Mouse (Mus musculus) CH12.LX (cell line): Measurements from ENCODE around the gene Hist1h3c. TPM values are rescaled to one million over a fixed set of nuclear protein-coding genes. Genes with fewer than 3 reads are reported as not detected.

Experiments
- DNase-seq: peaks from one replicate; pipeline ENCODE4 v3.0.0-alpha.2; 2013; ENCODE audit errors: extremely low read depth
- H3K27ac ChIP-seq: 2 replicates; pipeline ENCODE4 v1.5.1; 2012; ENCODE audit warnings: low read depth, mild to moderate bottlenecking, control low read depth, moderate library complexity; ENCODE audit not compliant: insufficient read depth
- H3K27me3 ChIP-seq: replicated peaks from 2 replicates; pipeline ENCODE3; 2012; ENCODE audit warnings: inconsistent platforms
- H3K36me3 ChIP-seq, 2 experiments: replicated peaks in 1 of 2; 2 replicates each; pipeline versions ENCODE3 to v1.6.1; 2012; ENCODE audit warnings: inconsistent platforms in 1 of 2, low read length in 1 of 2, mild to moderate bottlenecking in 1 of 2, mixed read lengths in 1 of 2, moderate library complexity in 1 of 2; ENCODE audit not compliant: control insufficient read depth in 1 of 2, insufficient read depth in 1 of 2
- H3K4me1 ChIP-seq, 2 experiments: 2 replicates each; pipeline ENCODE4 v1.6.1; 2012; ENCODE audit warnings: inconsistent platforms in 1 of 2, moderate library complexity in 1 of 2; ENCODE audit not compliant: insufficient read depth in 2 of 2, control insufficient read depth in 1 of 2
- H3K4me2 ChIP-seq: 2 replicates; pipeline ENCODE4 v1.6.1; 2012; ENCODE audit warnings: low read depth, mild to moderate bottlenecking, control low read depth; ENCODE audit not compliant: poor library complexity, insufficient read depth, severe bottlenecking
- H3K4me3 ChIP-seq, 3 experiments: fragments of 150-350 bp in 1 of 3; sonication (generic) in 1 of 3; replicated peaks in 1 of 3; 2 replicates each; pipeline versions ENCODE3 to v1.5.1; 2011 to 2012; ENCODE audit warnings: low read depth in 2 of 3, low read length in 2 of 3, mild to moderate bottlenecking in 2 of 3, moderate library complexity in 2 of 3, control low read depth in 1 of 3, improper control_type of control experiment in 1 of 3, inconsistent platforms in 1 of 3, mixed read lengths in 1 of 3; ENCODE audit not compliant: poor library complexity in 1 of 3
- H3K79me2 ChIP-seq: replicated peaks from 2 replicates; pipeline ENCODE4 v1.6.1; 2012; ENCODE audit warnings: mild to moderate bottlenecking, moderate library complexity; ENCODE audit not compliant: control insufficient read depth, poor library complexity, insufficient read depth, severe bottlenecking; ENCODE audit errors: extremely low read depth
- H3K9ac ChIP-seq: 2 replicates; pipeline ENCODE4 v1.6.1; 2012; ENCODE audit warnings: low read depth, mild to moderate bottlenecking, control low read depth, moderate library complexity; ENCODE audit not compliant: insufficient read depth
- H3K9me3 ChIP-seq: replicated peaks from 2 replicates; pipeline ENCODE3; 2012; ENCODE audit warnings: low read length, inconsistent platforms, mixed read lengths
- BHLHE40 ChIP-seq: IDR thresholded peaks from 2 replicates; pipeline ENCODE4 v1.6.1; 2011; ENCODE audit warnings: mild to moderate bottlenecking, low read depth, low read length, improper control_type of control experiment
- CHD1 ChIP-seq: IDR thresholded peaks from 2 replicates; pipeline ENCODE4 v1.6.1; 2012; ENCODE audit warnings: low read depth, low read length, improper control_type of control experiment, inconsistent platforms
- CHD2 ChIP-seq: IDR thresholded peaks from 2 replicates; pipeline ENCODE4 v1.6.1; 2011; ENCODE audit warnings: low read length, improper control_type of control experiment
- CTCF ChIP-seq, 2 experiments: IDR thresholded peaks in 1 of 2; conservative IDR thresholded peaks in 1 of 2; 2 replicates each; pipeline ENCODE4 v1.5.1; 2011 to 2012; ENCODE audit warnings: low read depth in 2 of 2, low read length in 2 of 2, improper control_type of control experiment in 1 of 2, inconsistent platforms in 1 of 2, mild to moderate bottlenecking in 1 of 2, moderate library complexity in 1 of 2
- E2F4 ChIP-seq: IDR thresholded peaks from 2 replicates; pipeline ENCODE4 v1.6.1; 2011; ENCODE audit warnings: low read depth, low read length, improper control_type of control experiment; ENCODE audit not compliant: insufficient replicate concordance
- ELF1 ChIP-seq: IDR thresholded peaks from 2 replicates; pipeline ENCODE4 v1.6.1; 2014; ENCODE audit warnings: low read depth, mild to moderate bottlenecking, inconsistent platforms, low read length, improper control_type of control experiment
- EP300 ChIP-seq: IDR thresholded peaks from 2 replicates; pipeline ENCODE4 v1.6.1; 2011; ENCODE audit warnings: low read length, improper control_type of control experiment
- ETS1 ChIP-seq: conservative IDR thresholded peaks from 2 replicates; pipeline ENCODE4 v1.6.1; 2012; ENCODE audit warnings: low read depth, mild to moderate bottlenecking, inconsistent platforms, low read length, improper control_type of control experiment, moderate library complexity
- GABPA ChIP-seq: IDR thresholded peaks from 2 replicates; pipeline ENCODE4 v1.6.1; 2012; ENCODE audit warnings: low read depth, low read length, improper control_type of control experiment, inconsistent platforms; ENCODE audit not compliant: insufficient replicate concordance
- HCFC1 ChIP-seq: IDR thresholded peaks from 2 replicates; pipeline ENCODE4 v1.6.1; 2012; ENCODE audit warnings: low read depth, mild to moderate bottlenecking, inconsistent platforms, low read length, improper control_type of control experiment
- IRF4 ChIP-seq: IDR thresholded peaks from 2 replicates; pipeline ENCODE4 v1.6.1; 2014; ENCODE audit warnings: low read depth, mild to moderate bottlenecking, inconsistent platforms, low read length, improper control_type of control experiment
- JUN ChIP-seq: IDR thresholded peaks from 2 replicates; pipeline ENCODE4 v1.6.1; 2011; ENCODE audit warnings: low read depth, mild to moderate bottlenecking, low read length, improper control_type of control experiment, moderate library complexity; ENCODE audit not compliant: insufficient read depth
- JUND ChIP-seq: conservative IDR thresholded peaks from 2 replicates; pipeline ENCODE4 v1.6.1; 2011; ENCODE audit warnings: low read depth, low read length, improper control_type of control experiment
- KAT2A ChIP-seq: IDR thresholded peaks from 2 replicates; pipeline ENCODE4 v1.6.1; 2012; ENCODE audit warnings: low read length, improper control_type of control experiment, inconsistent platforms; ENCODE audit not compliant: insufficient replicate concordance
- MAFK ChIP-seq: IDR thresholded peaks from 2 replicates; pipeline ENCODE4 v1.6.1; 2011; ENCODE audit warnings: low read length, improper control_type of control experiment; ENCODE audit not compliant: insufficient replicate concordance
- MAX ChIP-seq: IDR thresholded peaks from 2 replicates; pipeline ENCODE4 v1.6.1; 2011; ENCODE audit warnings: low read length, improper control_type of control experiment
- MAZ ChIP-seq: IDR thresholded peaks from 2 replicates; pipeline ENCODE4 v1.6.1; 2012; ENCODE audit warnings: low read depth, mild to moderate bottlenecking, inconsistent platforms, low read length, improper control_type of control experiment, moderate library complexity
- MEF2A ChIP-seq: IDR thresholded peaks from 2 replicates; pipeline ENCODE4 v1.6.1; 2014; ENCODE audit warnings: low read depth, mild to moderate bottlenecking, inconsistent platforms, low read length, improper control_type of control experiment, borderline replicate concordance
- MXI1 ChIP-seq: IDR thresholded peaks from 2 replicates; pipeline ENCODE4 v1.6.1; 2011; ENCODE audit warnings: mild to moderate bottlenecking, low read depth, low read length, improper control_type of control experiment
- MYC ChIP-seq: IDR thresholded peaks from 2 replicates; pipeline ENCODE4 v1.6.1; 2011; ENCODE audit warnings: low read depth, mild to moderate bottlenecking, improper control_type of control experiment, low read length
- NELFE ChIP-seq: IDR thresholded peaks from 2 replicates; pipeline ENCODE4 v1.6.1; 2011; ENCODE audit warnings: low read depth, low read length, improper control_type of control experiment
- NRF1 ChIP-seq: IDR thresholded peaks from 2 replicates; pipeline ENCODE4 v1.6.1; 2014; ENCODE audit warnings: low read depth, mild to moderate bottlenecking, inconsistent platforms, low read length, improper control_type of control experiment, moderate library complexity
- PAX5 ChIP-seq: IDR thresholded peaks from 2 replicates; pipeline ENCODE4 v1.6.1; 2012; ENCODE audit warnings: low read length, inconsistent platforms, mixed read lengths
- POLR2A ChIP-seq: IDR thresholded peaks from 2 replicates; pipeline ENCODE4 v1.6.1; 2011; ENCODE audit warnings: low read depth, mild to moderate bottlenecking, improper control_type of control experiment, low read length
- POLR2AphosphoS2 ChIP-seq: IDR thresholded peaks from 2 replicates; pipeline ENCODE4 v1.6.1; 2011; ENCODE audit warnings: low read depth, low read length, improper control_type of control experiment
- RAD21 ChIP-seq: IDR thresholded peaks from 2 replicates; pipeline ENCODE4 v1.6.1; 2011; ENCODE audit warnings: low read depth, mild to moderate bottlenecking, low read length, improper control_type of control experiment, moderate library complexity
- RCOR1 ChIP-seq: conservative IDR thresholded peaks from 2 replicates; pipeline ENCODE4 v1.6.1; 2012; ENCODE audit warnings: low read depth, mild to moderate bottlenecking, inconsistent platforms, low read length, improper control_type of control experiment
- SIN3A ChIP-seq: IDR thresholded peaks from 2 replicates; pipeline ENCODE4 v1.6.1; 2012; ENCODE audit warnings: low read length, improper control_type of control experiment, inconsistent platforms
- SMC3 ChIP-seq: IDR thresholded peaks from 2 replicates; pipeline ENCODE4 v1.6.1; 2011; ENCODE audit warnings: low read depth, low read length, improper control_type of control experiment
- TBP ChIP-seq: conservative IDR thresholded peaks from 2 replicates; pipeline ENCODE4 v1.6.1; 2011; ENCODE audit warnings: low read depth, low read length, improper control_type of control experiment
- TCF12 ChIP-seq: IDR thresholded peaks from 2 replicates; pipeline ENCODE4 v1.6.1; 2014; ENCODE audit warnings: low read depth, mild to moderate bottlenecking, inconsistent platforms, low read length, improper control_type of control experiment
- UBTF ChIP-seq: IDR thresholded peaks from 2 replicates; pipeline ENCODE4 v1.6.1; 2012; ENCODE audit warnings: low read depth, mild to moderate bottlenecking, inconsistent platforms, low read length, improper control_type of control experiment, moderate library complexity
- USF1 ChIP-seq: IDR thresholded peaks from 2 replicates; pipeline ENCODE4 v1.6.1; 2014; ENCODE audit warnings: low read depth, mild to moderate bottlenecking, inconsistent platforms, low read length, improper control_type of control experiment
- USF2 ChIP-seq: conservative IDR thresholded peaks from 2 replicates; pipeline ENCODE4 v1.6.1; 2011; ENCODE audit warnings: low read depth, low read length, improper control_type of control experiment
- ZC3H11A ChIP-seq: IDR thresholded peaks from 2 replicates; pipeline ENCODE4 v1.6.1; 2012; ENCODE audit warnings: low read depth, mild to moderate bottlenecking, inconsistent platforms, low read length, improper control_type of control experiment
- ZKSCAN1 ChIP-seq: IDR thresholded peaks from 2 replicates; pipeline ENCODE4 v1.6.1; 2012; ENCODE audit warnings: low read depth, inconsistent platforms, low read length, improper control_type of control experiment, borderline replicate concordance
- ZMIZ1 ChIP-seq: IDR thresholded peaks from 2 replicates; pipeline ENCODE4 v1.6.1; 2012; ENCODE audit warnings: low read depth, mild to moderate bottlenecking, inconsistent platforms, low read length, improper control_type of control experiment
- ZNF384 ChIP-seq: IDR thresholded peaks from 2 replicates; pipeline ENCODE4 v1.6.1; 2012; ENCODE audit warnings: low read depth, low read length, improper control_type of control experiment, inconsistent platforms
- dilution Hi-C: fragments of 300-500 bp; cut with MboI; formaldehyde crosslinking; loops from 2 replicates; pipeline ENCODE4 v1.14.3; 2020; ENCODE audit warnings: low sequenced_read_pairs; ENCODE audit not compliant: extremely low pct_unique_long_range_greater_than_20kb, extremely low pct_ligation_motif_present
- in situ Hi-C: fragments of 300-500 bp; cut with MboI; formaldehyde crosslinking; loops from 3 replicates; pipeline ENCODE4 v1.14.3; 2019; ENCODE audit warnings: low sequenced_read_pairs, low pct_ligation_motif_present, low pct_unique_long_range_greater_than_20kb, mixed read lengths
- polyA plus RNA-seq: library from polyadenylated mRNA; unstranded; fragments of >175 nt; gene quantifications from 2 replicates; pipeline ENCODE4 v1.2.1, GENCODE M21; 2012; ENCODE audit warnings: low read depth; ENCODE audit not compliant: insufficient read length
- total RNA-seq, 2 experiments: library from RNA; depleted of rRNA; stranded (reverse); fragments of 300-350 nt in 1 of 2; fragments of >200 nt in 1 of 2; gene quantifications; 2 replicates each; pipeline ENCODE4 v1.2.3; 2012 to 2014

Hist1h3c gene
- total and polyA plus RNA-seq, 3 experiments: 7.3 to 1,847 (median 73.1) TPM

DNA sequence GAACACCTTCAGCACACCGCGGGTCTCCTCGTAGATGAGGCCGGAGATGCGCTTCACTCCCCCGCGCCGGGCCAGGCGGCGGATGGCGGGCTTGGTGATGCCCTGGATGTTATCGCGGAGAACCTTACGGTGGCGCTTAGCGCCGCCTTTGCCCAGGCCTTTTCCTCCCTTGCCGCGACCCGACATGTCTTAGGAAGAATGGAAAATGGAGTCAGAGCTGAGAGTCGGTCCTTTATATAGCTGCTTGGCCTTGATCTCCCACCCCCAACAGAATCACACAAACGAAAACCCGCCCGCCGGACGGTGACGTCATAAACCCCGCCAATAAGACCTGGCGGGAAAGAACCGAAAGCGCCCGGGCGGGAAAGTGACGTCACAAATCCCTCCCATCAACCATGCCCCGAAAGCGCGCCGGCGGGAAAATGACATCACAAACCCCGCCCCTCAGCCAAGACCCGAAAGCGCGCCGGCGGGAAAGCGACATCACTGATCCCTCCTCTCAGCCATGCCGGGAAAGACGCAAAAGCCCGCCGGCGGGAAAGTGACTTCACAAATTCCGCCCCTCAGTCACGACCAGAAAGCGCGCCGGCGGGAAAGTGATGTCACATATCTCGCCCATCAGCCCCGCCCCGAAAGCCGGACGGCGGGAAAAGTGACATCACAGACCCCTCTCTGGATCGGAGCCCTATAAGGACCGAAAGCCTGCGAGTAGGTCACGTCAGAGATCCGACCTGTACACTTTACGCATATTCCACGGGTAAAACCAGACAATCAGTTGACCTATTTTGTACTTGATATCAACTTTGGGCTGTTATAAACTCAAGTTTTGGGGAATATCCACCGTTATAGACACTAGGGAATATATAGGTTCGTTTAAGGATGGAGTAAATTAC lies 15.8 kb upstream of the Hist1h3c start, which contains the start of gene Hist1h4a:
Gene Hist1h4a (minus strand): TSS at position 259 of the 893 bp plus-strand sequence.
- dilution Hi-C loops: no loop called here
- peaks cover 3 to 45% of the 10 kb centered on the region in 2 experiments; a peak in 3 of 4 replicates for H3K4me1 ChIP-seq
- TF ChIP-seq MAX: peak; percentile 84
- TF ChIP-seq RCOR1: peak; percentile 79
- no peak for TF ChIP-seq PAX5
- no peak for TF ChIP-seq RAD21
- TF ChIP-seq ETS1: peak; percentile 72; the same call in 1 of the 2 replicates
- TF ChIP-seq POLR2AphosphoS2: peak; percentile 99
- TF ChIP-seq MAZ: no peak; the same call in 1 of the 2 replicates
- peak; percentile 30 for TF ChIP-seq NRF1
- TF ChIP-seq CHD1: no peak
- TF ChIP-seq ZC3H11A: no peak; the same call in 1 of the 2 replicates
- peak; percentile 73 for TF ChIP-seq POLR2A
- no peak for TF ChIP-seq ZKSCAN1
- peak; percentile 54 for TF ChIP-seq MEF2A
- peak; percentile 90 for TF ChIP-seq IRF4
- TF ChIP-seq MXI1: peak; percentile 95
- TF ChIP-seq TCF12: peak; percentile 81
- peak; percentile 54 for TF ChIP-seq ELF1
- no peak for TF ChIP-seq USF2
- TF ChIP-seq GABPA: 0 out of 2 replicates have a peak, but pooled peaks have one; percentile 17
- peak; percentile 66; the same call in 1 of the 2 replicates for TF ChIP-seq HCFC1
- peak; percentile 100 for TF ChIP-seq E2F4
- no peak for TF ChIP-seq CTCF (conservative IDR thresholded peaks at IDR 0.05 in 1 of 2, IDR thresholded peaks at IDR 0.05 in 1 of 2; ENCODE audit: low read depth in 2 of 2, low read length in 2 of 2)
- peak; percentile 96 for TF ChIP-seq BHLHE40
- TF ChIP-seq SIN3A: peak; percentile 99
- peak; percentile 73 for TF ChIP-seq JUND
- no peak for TF ChIP-seq MAFK
- TF ChIP-seq TBP: peak; percentile 98
- peak; percentile 96 for TF ChIP-seq ZMIZ1
- TF ChIP-seq SMC3: no peak
- TF ChIP-seq KAT2A: peak; percentile 98
- TF ChIP-seq CHD2: peak; percentile 64; the same call in 1 of the 2 replicates
- peak; percentile 79 for TF ChIP-seq JUN
- TF ChIP-seq EP300: no peak
- TF ChIP-seq UBTF: peak; percentile 81; the same call in 1 of the 2 replicates
- no peak for TF ChIP-seq MYC
- TF ChIP-seq NELFE: peak; percentile 99
- no peak for TF ChIP-seq ZNF384
- no peak for TF ChIP-seq USF1
- peak within 1 kb of the TSS; percentile 97 for H3K27ac ChIP-seq
- H3K9ac ChIP-seq: peak within 1 kb of the TSS; percentile 98
- no peaks in the 10 kb centered on the region for H3K9me3 ChIP-seq
- peak within 1 kb of the TSS; percentile 96 for H3K4me2 ChIP-seq
- H3K36me3 ChIP-seq: no peaks in the 10 kb centered on the region
- DNase-seq: peak; percentile 98
- in situ Hi-C loops: loop anchor here (25.0 kb wide), 1 partner anchor 1724 kb away; the partner anchor contains the start of genes Hist1h2ag, Hist1h2ah, Hist1h2bj and Hist1h2bk
- H3K27me3 ChIP-seq: no peaks in the 10 kb centered on the region
- peak within 1 kb of the TSS; percentile 45 to 59 (median 49) for H3K4me3 ChIP-seq
- no peaks in the 10 kb centered on the region for H3K79me2 ChIP-seq
